Mouse (Mus musculus): ENCODE results near the gene Zfp282. TPM values are rescaled to one million over a fixed set of nuclear protein-coding genes. Genes with fewer than 3 reads are reported as not detected.
A peak's percentile ranks its signal among the peaks of the same experiment; 100 is the strongest.

Zfp282 gene
- polyA plus RNA-seq (2012; rRNA removed) = 2.1 and 2.4 TPM in 2 replicates
- 2.1 and 2.3 TPM in 2 replicates for polyA plus RNA-seq (2014; fragmentation: Nextera tagmentation; extraction: Ambion mirVana)

GRCm38 (mm10) chr6:47877058-47877457 lies at the start of gene Zfp282:
Gene Zfp282, plus strand, starts transcription at chr6:47877204.
- DNase-seq (ENCODE audit: low read depth in 3 of 3, low spot score in 3 of 3) = no peak
- Histone ChIP-seq H3K4me2 (ENCODE audit: low read depth) (peak within 1 kb of the TSS; percentile 76), H3K36me3 (replicated peaks; ENCODE audit: control insufficient read depth, insufficient read depth, low read depth) (peaks cover 7% of the 10 kb centered on the region), H3K9ac (replicated peaks) (peak within 1 kb of the TSS; percentile 84), H3K27me3 (ENCODE audit: control insufficient read depth, insufficient read depth, low read length) (no peaks in the 10 kb centered on the region), H3K4me1 (replicated peaks; ENCODE audit: control insufficient read depth in 2 of 2, insufficient read depth in 2 of 2, low read length in 1 of 2) (peaks cover 6 to 14% of the 10 kb centered on the region in 2 experiments), H3K4me3 (ENCODE audit: insufficient read depth in 1 of 2, low read depth in 2 of 2, low read length in 2 of 2) (peak within 1 kb of the TSS; percentile 82 to 93), H3K9me3 (ENCODE audit: control insufficient read depth, low read length) (no peaks in the 10 kb centered on the region), H3K27ac (peak within 1 kb of the TSS; percentile 61)
- WGBS (ENCODE audit: insufficient replicate concordance) = 3% methylated on average over 9 of the region's 9 CpGs
- no peak for TF ChIP-seq CTCF (IDR thresholded peaks at IDR 0.05; ENCODE audit: low read depth)
- no peak for TF ChIP-seq EP300 (IDR thresholded peaks at IDR 0.05; ENCODE audit: low read depth)
- no peak for ATAC-seq (ENCODE audit: insufficient read depth)

DNA sequence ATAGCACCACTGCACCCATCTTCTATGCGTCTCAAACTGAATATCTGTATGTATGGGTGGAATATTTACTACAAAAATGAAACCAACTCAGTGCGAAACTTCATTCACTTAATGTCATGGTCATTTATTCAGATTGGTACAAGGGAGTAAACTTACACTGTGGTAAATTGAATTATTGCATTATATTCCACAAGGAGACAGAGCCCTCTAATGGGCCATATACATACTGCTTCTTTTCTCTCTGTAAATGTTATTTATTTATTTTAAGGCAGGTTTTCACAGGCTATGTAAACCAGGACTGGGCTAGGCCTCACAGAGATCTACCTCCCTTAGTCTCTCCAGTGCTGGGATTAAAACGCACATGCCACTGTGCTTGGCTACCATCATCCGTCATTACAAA lies 49.5 kb upstream of the Zfp282 start:
- Histone ChIP-seq H3K36me3 (replicated peaks; ENCODE audit: control insufficient read depth, insufficient read depth, low read depth) (no peaks in the 10 kb centered on the region), H3K9ac (replicated peaks) (no peak overlapping the region), H3K4me2 (ENCODE audit: low read depth) (no peak overlapping the region), H3K9me3 (ENCODE audit: control insufficient read depth, low read length) (no peaks in the 10 kb centered on the region), H3K27ac (no peak overlapping the region), H3K4me1 (replicated peaks; ENCODE audit: control insufficient read depth in 2 of 2, insufficient read depth in 2 of 2, low read length in 1 of 2) (peaks cover 2 to 3% of the 10 kb centered on the region in 2 experiments; a peak in 1 of 4 replicates), H3K27me3 (ENCODE audit: control insufficient read depth, insufficient read depth, low read length) (no peaks in the 10 kb centered on the region), H3K4me3 (ENCODE audit: insufficient read depth in 1 of 2, low read depth in 2 of 2, low read length in 2 of 2) (no peak overlapping the region)
- DNase-seq (ENCODE audit: low read depth in 3 of 3, low spot score in 3 of 3) (no peak), ATAC-seq (ENCODE audit: insufficient read depth) (no peak)
- TF ChIP-seq EP300 (IDR thresholded peaks at IDR 0.05; ENCODE audit: low read depth) (no peak), CTCF (IDR thresholded peaks at IDR 0.05; ENCODE audit: low read depth) (no peak)
- WGBS (ENCODE audit: insufficient replicate concordance) = 79% methylated on average over 4 of the region's 4 CpGs

GRCm38 (mm10) chr6:47828950-47829349 lies 48.1 kb upstream of the Zfp282 start:
- 52% methylated on average over 1 of the region's 1 CpGs for WGBS (ENCODE audit: insufficient replicate concordance)
- Histone ChIP-seq H3K27me3 (ENCODE audit: control insufficient read depth, insufficient read depth, low read length) (no peaks in the 10 kb centered on the region), H3K27ac (no peak overlapping the region), H3K4me3 (ENCODE audit: insufficient read depth in 1 of 2, low read depth in 2 of 2, low read length in 2 of 2) (no peak overlapping the region), H3K4me2 (ENCODE audit: low read depth) (0 out of 2 replicates have a peak overlapping the region, but pooled peaks have one; percentile 12), H3K4me1 (replicated peaks; ENCODE audit: control insufficient read depth in 2 of 2, insufficient read depth in 2 of 2, low read length in 1 of 2) (peaks cover 2 to 3% of the 10 kb centered on the region in 2 experiments; a peak in 1 of 4 replicates), H3K9ac (replicated peaks) (no peak overlapping the region), H3K36me3 (replicated peaks; ENCODE audit: control insufficient read depth, insufficient read depth, low read depth) (no peaks in the 10 kb centered on the region), H3K9me3 (ENCODE audit: control insufficient read depth, low read length) (no peaks in the 10 kb centered on the region)
- DNase-seq (ENCODE audit: low read depth in 3 of 3, low spot score in 3 of 3) (peak in 1 of 3 experiments; percentile 43), ATAC-seq (ENCODE audit: insufficient read depth) (no peak)
- TF ChIP-seq CTCF (IDR thresholded peaks at IDR 0.05; ENCODE audit: low read depth) = peak; percentile 52; the same call in 1 of the 2 replicates
- no peak for TF ChIP-seq EP300 (IDR thresholded peaks at IDR 0.05; ENCODE audit: low read depth)

GRCm38 (mm10) chr6:47830104-47831078 lies 46.6 kb upstream of the Zfp282 start, which contains the start of gene Zfp786:
Gene Zfp786, minus strand, starts transcription at chr6:47830867.
- Histone ChIP-seq H3K4me2 (ENCODE audit: low read depth) (peak within 1 kb of the TSS; percentile 79), H3K9ac (replicated peaks) (peak within 1 kb of the TSS; percentile 77), H3K9me3 (ENCODE audit: control insufficient read depth, low read length) (no peaks in the 10 kb centered on the region), H3K36me3 (replicated peaks; ENCODE audit: control insufficient read depth, insufficient read depth, low read depth) (no peaks in the 10 kb centered on the region), H3K4me1 (replicated peaks; ENCODE audit: control insufficient read depth in 2 of 2, insufficient read depth in 2 of 2, low read length in 1 of 2) (peaks cover 2 to 3% of the 10 kb centered on the region in 2 experiments; a peak in 1 of 4 replicates), H3K27ac (no peak within 1 kb of the TSS; the same call in 1 of the 2 replicates), H3K27me3 (ENCODE audit: control insufficient read depth, insufficient read depth, low read length) (no peaks in the 10 kb centered on the region), H3K4me3 (ENCODE audit: insufficient read depth in 1 of 2, low read depth in 2 of 2, low read length in 2 of 2) (peak within 1 kb of the TSS; percentile 75)
- DNase-seq (ENCODE audit: low read depth in 3 of 3, low spot score in 3 of 3) (peak; percentile 75 to 81 (median 75)), ATAC-seq (ENCODE audit: insufficient read depth) (peak; percentile 85)
- TF ChIP-seq CTCF (IDR thresholded peaks at IDR 0.05; ENCODE audit: low read depth) = peak; percentile 97
- no peak for TF ChIP-seq EP300 (IDR thresholded peaks at IDR 0.05; ENCODE audit: low read depth)
- 2% methylated on average over 64 of the region's 64 CpGs for WGBS (ENCODE audit: insufficient replicate concordance)

- TF ChIP-seq CTCF (IDR thresholded peaks at IDR 0.05; ENCODE audit: low read depth) (no peak), EP300 (IDR thresholded peaks at IDR 0.05; ENCODE audit: low read depth) (no peak)
- 79% methylated on average over 1 of the region's 1 CpGs for WGBS (ENCODE audit: insufficient replicate concordance)
- no peak for ATAC-seq (ENCODE audit: insufficient read depth)
- H3K9me3 ChIP-seq (ENCODE audit: control insufficient read depth, low read length) = no peaks in the 10 kb centered on the region
- no peaks in the 10 kb centered on the region for H3K36me3 ChIP-seq (replicated peaks; ENCODE audit: control insufficient read depth, insufficient read depth, low read depth)
- DNase-seq (ENCODE audit: low read depth in 3 of 3, low spot score in 3 of 3) = no peak
- H3K27me3 ChIP-seq (ENCODE audit: control insufficient read depth, insufficient read depth, low read length) = no peaks in the 10 kb centered on the region
- no peak overlapping the region for H3K27ac ChIP-seq
- no peak overlapping the region for H3K4me2 ChIP-seq (ENCODE audit: low read depth)
- H3K4me1 ChIP-seq (replicated peaks; ENCODE audit: control insufficient read depth in 2 of 2, insufficient read depth in 2 of 2, low read length in 1 of 2) = peaks cover 2 to 3% of the 10 kb centered on the region in 2 experiments; a peak in 1 of 4 replicates
- H3K9ac ChIP-seq (replicated peaks) = no peak overlapping the region
- no peak overlapping the region for H3K4me3 ChIP-seq (ENCODE audit: insufficient read depth in 1 of 2, low read depth in 2 of 2, low read length in 2 of 2)
Measured at GRCm38 (mm10) chr6:47832220-47832619, 44.8 kb upstream of the Zfp282 start.
